Mouse (Mus musculus) layer of hippocampus, adult 9-10 months (tissue): ENCODE results near the gene Runx2.
A peak's percentile ranks its signal among the peaks of the same experiment; 100 is the strongest.

Experiments
- DNase-seq: peaks from one replicate; pipeline ENCODE4 v3.0.0; 2022; ENCODE audit warnings: low spot score

Runx2 gene

DNA sequence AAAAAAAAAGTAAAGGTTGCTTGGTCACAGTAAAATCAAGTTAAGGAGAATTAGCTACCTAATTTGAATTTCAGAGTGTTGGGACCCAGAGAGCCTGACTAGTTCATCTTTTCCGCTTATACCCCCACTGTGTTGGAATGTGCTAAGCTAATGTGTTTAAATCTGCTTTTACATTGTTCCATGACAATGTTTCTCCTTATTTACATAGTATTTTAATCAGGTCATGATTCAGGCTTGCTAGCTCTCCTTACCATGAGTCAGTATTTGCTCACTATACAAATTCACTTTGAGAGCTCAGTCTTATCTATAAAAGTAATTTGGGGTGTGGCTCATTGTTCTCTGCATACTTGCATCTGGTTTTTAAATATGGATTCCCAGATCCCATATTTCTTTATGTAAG is 47.2 kb downstream of the Runx2 start:
- no peak for DNase-seq

DNA sequence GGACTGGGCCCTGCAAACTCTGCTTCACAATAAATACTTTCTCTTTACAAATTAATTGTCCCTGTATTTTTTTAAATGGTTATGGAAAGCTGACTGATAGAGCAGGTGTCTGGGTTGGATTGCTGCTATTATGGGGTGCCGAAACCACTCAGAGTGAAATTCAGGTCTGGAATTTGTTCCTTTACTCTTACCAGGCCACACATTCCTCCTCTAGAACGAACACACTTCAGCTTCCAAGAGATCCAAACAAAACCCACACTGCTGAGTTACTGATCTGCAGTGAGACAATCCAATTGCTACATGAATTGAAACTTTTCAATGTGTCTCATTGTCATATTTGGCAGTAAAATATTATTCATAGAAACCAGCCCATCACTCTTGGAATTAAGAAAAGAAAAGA is 47.6 kb downstream of the Runx2 start:
- no peak for DNase-seq

DNA sequence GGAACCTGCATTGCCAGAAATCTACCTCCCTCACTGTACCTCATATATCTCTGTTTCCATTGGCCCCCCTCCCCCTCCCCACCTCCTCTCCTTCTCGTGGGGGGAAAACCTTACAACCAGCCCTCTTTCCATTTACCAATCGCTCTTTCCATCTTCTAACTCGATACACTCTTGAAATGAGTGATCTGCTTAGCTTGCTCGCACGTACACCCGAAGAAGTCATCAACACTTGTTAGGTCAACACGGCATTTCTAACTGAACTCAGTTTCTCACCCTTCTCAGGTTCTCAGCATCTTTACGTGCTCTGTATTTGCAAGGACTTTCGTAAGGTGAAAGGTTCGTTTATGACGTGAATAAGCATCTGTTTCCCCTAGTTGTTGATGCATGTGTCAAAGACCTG is 48.3 kb downstream of the Runx2 start:
- DNase-seq: no peak

DNA sequence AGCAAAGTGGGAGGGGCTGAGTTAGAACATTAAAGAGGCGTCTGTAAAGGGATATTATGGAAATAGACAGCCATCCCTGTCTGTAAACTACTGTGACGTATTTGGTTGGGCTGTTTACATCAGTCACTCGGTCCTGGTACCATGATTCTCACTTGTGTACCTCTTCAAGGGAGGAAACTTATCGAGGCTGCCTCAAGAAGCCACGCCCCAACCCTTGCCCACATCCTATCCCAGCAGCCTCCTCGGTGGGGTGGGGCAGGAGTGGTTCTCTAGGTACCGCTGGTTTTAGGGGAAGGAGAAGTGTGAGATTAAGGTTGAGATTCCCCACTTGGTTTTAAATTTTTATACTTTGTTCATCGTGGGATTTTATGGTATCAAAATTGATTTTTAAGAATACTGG is 69.2 kb downstream of the Runx2 start:
- DNase-seq: no peak

DNA sequence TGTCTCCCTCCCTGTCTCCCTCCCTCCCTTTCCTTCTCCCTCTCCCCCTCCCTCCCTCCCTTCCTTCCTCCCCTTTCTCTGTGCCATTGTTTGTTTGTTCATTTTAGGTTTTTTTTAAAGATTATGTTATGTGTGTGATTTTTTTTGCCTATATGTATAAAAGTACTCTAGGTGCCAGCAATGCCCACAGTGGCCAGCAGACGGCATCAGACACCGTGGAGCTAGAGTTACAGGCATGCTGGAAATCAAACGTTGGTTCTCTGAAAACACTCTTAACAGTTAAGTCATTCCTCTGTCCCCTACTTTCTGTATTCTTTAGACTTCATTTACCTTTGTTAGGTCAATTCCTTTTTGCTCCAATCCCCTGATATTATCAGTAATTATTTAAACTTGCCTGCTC is 70.8 kb downstream of the Runx2 start:
- DNase-seq: no peak

DNA sequence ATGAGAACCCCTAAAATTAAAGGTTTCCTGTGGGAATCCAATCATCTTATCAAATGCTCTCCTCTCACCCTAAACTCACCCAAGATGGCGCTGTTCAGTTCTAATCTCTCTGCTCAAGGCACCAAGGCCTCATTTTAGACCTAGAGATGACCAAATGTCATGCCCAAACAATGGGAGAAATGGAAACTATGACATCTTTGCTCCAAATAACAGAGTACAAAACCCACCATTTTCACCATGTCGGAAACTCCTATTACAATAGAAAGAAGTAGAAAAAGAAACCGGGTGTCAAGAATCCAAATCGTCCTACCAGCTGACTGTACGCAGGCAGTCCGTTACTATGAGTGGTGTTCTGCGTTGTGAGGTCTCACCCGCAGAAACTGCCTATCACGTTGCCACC is 72.4 kb downstream of the Runx2 start:
- DNase-seq: no peak

DNA sequence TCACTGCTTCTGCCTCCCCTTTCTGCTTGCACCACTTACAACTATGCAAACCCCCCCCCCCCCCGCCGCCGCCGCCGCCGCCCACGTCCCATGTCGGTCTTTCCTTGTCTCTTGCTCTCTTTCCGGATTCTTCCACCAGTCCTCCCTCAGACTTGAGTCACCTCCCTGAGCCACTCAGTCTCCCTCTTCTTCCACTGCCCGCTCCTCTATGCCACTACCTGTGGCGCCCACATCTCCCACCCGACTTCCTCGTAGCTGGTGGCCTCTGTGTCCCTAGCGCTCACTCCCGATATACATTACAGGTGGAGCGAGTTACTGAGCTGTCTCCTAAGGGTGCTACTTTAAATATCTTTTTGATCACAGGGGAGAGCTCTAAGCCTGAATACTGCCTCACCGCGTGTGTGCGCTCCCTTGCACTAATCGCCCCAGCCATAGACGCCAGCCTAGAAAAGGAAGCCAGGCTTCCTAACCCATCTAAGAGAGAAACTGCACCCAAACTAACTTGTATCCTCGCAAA is 76.4 kb downstream of the Runx2 start:
- no peak for DNase-seq

DNA sequence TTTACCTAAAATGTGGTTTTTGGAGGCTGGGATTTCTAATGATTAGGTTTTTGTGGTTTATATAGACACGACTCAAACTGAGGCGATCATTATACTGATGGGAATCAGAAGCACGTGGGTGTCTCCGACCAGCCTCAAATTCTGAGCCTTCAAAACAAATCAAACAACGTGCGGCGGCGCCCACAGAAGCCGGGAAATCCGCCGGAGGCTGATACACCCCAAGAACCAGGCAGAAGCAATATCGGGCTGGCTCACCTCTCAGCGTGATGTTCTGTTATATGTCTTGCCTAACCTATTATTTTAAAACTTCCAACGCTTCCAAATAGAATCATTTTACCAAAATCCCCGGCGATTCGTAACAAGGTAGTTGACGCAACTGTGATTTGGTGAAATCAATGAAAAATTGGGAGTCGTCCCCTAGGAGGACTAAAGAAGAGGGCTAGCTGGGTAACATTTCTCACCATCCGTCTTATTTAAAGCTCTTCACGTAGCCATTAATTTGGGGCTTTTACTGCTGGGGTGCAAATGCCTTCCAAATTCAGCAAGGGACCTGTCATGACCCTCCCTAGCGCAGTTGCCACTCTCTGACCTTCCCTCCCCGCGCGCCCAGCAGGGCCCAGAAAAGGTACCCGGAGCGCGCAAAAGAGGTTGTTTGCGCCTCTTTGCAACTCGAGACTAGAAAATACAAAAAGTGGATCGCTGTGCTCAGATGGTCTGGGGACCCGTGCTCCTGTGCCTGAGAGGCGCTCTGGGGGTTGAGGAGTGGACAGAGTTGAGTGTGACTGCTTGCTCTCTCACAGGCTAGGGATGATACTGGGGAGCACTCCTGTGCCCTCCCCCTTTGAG is 77.1 kb downstream of the Runx2 start:
- DNase-seq: no peak

DNA sequence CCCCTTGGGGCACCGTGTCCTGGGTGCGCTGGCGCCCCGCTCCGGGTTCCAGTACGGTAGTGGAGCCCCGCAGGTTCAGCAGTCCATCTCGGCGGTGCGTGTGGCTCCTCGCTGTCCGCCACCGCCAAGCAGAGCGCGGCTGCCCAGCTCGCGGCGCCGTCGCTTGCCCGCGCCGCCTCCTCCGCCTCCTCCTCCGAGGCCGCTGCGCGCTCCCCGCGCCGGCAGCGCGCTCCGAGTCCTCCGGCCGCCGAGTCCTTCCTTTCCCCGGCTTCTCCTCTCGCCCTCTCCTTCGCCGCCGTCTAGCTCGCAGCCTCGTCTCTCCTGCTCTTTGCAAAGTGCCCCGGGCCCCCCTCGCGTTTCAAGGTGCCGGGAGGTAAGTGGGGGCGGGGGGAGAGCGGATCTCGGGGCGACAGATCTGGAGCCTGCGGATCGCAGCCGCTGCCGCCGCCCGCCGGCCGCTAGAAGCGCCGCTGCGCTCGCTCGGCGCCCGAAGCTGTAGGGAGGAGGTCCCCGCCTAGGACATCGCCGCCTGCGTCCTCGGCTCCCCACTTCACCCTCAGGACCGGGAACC is 78.5 kb downstream of the Runx2 start:
- no peak for DNase-seq

DNA sequence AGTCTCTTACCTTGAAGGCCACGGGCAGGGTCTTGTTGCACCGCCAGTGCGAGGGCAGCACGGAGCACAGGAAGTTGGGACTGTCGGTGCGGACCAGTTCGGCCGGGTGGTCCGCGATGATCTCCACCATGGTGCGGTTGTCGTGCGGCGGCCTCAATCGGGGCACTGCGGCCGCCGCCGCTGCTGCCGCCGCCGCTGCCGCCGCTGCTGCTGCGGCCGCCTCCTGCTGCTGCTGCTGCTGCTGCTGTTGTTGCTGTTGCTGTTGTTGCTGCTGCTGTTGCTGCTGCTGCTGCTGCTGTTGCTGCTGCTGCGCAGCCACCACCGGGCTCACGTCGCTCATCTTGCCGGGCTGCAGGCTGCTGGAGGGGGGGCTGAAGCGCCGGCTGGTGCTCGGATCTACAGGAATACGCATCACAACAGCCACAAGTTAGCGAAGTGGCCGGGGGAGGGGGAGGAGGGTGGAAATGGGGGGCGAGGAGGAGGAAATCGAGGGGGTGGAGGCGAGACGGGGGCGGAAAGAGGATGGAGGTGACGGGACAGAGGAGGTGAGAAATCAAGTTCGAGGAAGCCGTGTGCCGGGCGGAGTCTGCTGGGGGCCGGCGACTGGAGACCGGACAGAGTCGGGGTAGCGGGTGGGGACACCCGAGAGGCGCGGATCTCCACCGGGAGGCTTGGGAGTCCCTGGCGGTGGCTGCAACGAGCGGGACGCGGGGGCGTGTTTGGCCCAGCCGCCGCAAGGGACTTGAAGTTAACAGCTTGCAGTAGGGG is 79.2 kb downstream of the Runx2 start:
- no peak for DNase-seq

DNA sequence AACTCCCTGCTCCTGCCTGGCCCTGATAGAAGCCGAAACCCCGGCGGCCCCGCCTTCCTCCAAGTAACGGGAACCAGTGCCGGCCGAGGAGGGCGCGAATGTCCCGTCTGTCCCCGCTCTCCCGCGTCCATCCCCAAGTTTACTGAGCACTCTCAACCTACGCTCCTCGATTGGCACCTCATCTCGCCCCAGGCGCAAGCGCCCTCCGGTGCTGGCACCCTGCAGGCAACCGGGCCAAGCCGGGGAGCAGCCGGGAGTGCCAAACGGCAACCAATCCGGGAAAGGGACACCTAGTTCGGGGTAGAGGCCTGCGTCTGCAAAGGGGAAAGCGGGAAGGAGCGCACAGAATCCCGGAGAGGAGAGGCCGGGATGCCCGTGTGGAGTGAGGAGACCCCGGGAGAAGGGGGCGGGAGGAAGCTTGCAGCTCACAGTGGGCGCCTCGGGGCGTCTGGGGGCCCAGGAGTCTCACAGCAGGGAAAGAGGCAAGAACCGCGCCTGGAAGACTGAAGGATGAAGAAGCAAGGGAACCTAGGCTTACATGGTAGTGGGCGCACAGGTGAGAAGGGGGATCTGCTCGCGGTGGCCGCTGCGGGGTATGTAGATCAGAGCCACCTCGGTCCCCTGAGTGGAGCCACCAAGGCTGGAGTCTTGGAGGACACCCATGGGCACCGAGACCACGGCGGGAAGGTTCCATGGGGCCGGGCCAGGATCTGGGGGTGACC is 79.9 kb downstream of the Runx2 start:
- no peak for DNase-seq

DNA sequence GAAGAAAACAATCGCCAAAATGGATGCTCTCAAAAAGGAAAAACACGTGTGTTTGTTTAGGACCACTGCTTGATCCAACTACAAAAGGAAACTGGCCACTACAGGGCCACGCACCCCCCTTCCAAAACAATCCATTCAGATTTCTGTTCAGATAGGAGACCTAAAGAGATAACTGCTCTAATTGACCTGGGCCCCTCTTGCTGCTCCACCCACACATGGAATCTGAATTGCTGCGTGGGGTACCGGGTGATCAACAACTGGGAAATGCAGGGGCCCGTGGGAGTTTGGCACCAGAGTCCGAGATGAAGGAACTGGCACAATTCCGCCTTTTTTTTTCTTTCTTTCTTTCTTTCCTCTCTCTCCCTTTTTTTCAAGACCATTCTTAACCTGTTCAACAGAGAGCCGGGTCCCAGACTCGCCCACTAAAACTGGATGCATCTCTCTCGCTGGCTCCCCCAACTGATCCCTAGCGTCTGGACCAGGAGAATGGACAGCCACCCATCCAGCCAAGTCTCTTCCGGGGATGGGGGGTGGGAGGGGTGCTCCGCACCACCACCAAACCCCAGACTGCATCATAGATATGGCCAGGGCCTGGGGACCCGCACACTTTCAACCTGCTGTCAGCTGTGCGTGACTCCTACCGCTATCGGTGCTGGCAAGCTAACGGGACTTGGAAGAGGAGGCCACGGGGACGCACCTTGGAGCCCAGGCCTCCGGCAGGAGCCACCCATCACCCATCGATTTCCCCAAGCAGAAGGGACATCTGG is 80.9 kb downstream of the Runx2 start:
- DNase-seq: no peak

DNA sequence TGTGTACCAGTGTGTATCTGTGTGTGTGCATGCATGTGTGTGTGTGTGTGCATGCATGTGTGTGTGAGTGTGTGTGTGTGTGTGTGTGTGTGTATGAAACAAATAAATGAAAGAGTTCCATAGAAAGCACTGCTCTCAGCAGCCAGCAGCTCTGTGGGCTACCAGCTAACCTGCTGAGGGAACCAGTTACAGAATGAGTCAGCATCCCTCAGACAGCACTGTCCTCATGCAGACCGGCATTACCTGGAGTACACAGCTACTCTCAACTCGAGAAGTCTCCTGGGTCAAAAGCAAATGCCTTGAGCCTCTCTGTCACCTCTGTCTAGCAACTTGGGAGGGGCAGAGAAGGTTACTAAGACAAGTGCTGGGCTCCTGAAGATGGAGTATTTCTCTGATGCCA is 86.1 kb downstream of the Runx2 start:
- DNase-seq: no peak

DNA sequence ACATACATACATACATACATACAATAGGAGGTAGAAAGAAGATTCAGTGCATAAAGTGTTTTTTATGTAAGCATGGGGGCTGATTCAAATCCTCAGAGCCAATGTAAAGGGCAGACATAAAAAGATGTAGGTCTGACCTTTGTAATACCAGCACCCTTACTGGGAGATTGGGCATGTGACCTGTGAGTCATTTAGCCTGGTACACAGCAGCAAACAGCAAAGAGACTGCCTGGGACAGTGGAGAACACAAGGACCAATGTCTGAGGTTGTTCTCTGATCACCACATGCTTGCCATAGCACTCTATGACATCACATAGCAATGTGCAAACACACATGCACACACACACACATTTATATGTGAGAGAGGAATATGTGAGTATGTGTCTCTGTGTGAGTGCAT is 86.9 kb downstream of the Runx2 start:
- DNase-seq: no peak

DNA sequence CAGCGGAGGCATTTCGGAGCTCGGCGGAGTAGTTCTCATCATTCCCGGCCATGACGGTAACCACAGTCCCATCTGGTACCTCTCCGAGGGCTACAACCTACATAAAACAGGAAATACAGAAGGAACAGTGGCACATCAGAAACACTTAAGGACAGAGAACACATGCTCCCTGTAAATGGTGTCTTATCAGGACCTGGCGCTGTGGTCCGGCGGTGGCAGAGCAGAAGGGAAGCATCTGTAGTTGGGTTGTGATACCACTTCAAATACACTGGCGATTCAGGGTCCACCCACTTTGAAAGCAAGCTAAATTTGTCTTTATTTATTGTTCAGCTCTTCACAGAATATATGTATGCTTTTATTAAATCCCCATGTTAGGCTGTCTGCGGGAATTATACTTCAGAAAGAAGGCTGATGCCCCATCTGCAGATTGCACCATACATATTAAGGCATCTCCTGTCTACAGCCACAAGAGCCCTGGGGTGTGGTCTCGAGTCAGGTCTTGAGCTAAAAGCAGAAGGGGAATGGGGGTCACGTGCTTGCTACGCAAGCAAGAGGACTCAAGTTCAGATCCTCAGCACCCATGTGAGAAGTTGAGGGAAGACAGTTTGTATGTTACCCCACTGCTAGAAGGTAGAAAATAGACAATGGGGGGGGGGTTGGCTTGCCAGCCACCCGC is 89.7 kb downstream of the Runx2 start:
- DNase-seq: no peak

DNA sequence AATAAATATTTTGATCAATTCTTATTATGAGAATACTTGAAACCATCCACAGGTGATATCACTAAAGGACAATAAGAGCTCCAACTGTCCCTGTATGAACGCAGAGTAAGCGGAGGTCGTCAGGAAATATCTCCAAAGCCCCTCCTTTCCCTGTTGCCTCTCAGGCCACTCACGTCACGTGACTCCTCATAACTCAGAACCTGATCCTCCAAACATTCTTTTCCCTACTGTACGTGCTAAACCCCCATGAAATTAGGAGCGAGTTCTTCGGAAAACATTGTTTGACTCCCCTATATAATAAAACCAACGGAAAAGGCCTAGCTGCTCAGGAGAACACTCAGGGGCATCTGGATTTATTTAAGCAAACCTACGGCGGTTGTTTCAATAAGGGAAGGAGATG is 90.3 kb downstream of the Runx2 start:
- DNase-seq: no peak

DNA sequence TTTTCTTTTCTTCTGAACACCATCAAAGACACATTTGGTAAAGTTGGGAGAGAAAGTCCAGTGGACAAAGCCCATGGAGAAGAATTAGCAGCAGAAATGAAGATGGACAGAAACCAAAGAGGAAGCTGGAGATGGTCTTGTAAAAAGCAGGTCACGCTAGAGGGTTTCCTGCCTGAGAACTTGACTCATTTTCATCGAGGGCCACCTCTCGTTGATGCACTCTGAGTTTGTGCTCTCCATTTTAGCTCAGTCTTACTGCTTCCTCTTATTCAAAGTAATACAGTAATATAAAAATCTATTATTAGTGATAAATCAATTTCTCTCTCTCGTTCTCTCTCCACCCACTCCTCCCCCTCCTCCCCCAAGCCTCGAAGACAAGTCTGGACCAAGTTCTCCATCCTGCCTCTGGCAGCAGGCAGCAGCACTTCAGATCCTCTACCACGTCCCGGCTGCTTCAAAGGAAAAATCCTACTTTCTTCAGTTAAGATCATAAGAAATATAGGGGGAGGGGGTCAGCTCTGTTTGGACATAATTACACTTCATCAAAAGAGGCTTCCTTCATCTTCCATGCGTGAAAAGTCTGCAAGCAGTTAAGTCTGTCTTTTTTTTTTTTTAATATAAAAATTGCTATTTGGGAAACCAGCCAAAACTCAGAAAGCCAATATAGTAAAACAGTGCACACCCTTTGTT is 92.3 kb downstream of the Runx2 start:
- DNase-seq: no peak

DNA sequence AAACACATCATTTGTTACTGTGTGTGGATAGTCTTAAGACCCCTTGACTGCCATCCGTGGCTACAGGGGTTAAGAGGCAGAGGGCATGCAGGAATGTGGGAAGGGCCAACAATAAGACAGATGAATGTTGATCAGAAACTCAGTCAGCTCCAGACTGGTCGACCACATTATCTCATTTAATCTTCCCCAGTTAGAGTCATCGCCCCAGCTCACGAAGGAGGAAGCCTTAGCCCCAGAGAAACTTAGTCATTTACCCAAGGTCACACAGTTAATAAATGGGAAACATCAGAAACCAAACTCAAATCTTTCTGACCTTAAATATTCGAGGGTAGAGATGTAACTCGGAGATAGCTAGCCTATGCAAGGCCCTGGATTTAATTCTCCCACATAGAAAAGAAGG is 96.0 kb downstream of the Runx2 start:
- no peak for DNase-seq

DNA sequence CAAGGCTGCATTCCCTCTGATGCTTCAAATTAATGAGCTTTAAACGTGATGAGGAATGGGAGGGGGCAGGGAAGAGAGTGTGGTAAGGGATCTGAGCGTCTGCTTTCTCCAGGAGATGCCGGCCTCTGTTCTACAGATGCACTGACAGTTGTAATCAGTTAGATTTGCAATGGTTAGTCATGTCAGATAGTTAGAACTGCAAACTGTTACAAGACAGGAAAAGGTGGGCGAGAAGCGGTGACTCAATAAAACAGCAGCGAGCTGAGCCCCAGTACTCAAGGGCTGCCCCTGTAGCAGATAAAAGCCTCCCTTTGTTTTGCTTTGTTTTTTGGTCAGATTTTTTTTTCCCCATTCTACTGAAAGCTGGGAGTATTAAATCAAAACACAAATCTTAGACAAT is 96.6 kb downstream of the Runx2 start:
- peak; percentile 38 for DNase-seq

DNA sequence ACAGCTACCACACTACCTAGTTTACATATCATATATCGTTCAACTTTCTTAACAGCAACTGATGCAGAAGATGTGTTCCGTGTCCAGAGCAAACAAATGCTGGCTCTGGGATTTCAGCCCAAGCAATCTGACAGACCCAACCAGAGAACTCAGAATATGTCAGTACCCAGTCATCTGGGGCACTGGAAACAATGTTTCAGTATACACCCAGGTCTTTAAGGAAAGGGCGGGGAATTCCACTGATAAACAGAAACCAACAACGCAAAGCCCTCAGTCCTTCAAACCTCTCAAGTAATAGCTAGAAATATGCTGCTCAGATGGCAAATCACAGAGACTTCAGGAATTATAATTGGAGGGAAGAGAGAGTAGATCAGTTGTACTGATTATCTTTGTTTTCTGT is 100.5 kb downstream of the Runx2 start:
- DNase-seq: no peak
